Mouse (Mus musculus) bone marrow, adult 2 months (tissue): ENCODE results near the gene Taar7d.
"Not testable (repeated sequence)": the region's sequence is repeated elsewhere in the genome, so short reads cannot be mapped to it uniquely, and the experiment has no call there.

Source experiments
- CTCF ChIP-seq: fragments of 200-500 bp; IDR thresholded peaks from 2 replicates; pipeline ENCODE4 v1.5.1; 2011; ENCODE audit warnings: low read length, control low read depth; ENCODE audit not compliant: control insufficient read depth, insufficient read depth
- POLR2A ChIP-seq: fragments of 200-500 bp; IDR thresholded peaks from 2 replicates; pipeline ENCODE4 v1.6.1; 2011; ENCODE audit warnings: low read depth, mild to moderate bottlenecking, control low read depth, low read length, borderline replicate concordance; ENCODE audit not compliant: control insufficient read depth

DNA sequence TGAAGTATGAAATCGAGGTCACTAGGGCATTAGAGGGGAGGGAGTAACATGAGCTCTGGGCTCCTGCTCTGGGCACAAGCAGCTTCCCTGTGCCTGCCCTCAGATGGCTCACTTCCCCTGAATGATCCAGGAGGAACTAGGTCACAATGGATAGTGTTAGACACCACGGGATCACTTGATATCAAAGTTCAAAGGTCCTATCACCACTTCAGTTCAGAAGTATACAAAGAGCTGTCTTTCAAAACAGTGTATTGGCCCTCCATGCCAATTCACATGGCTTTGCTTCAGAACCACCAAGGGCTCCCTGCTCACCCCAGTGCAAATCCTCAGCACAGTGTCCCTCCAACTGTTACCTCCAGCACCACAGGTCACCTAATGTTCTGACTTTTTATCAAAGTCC, 47.7 kb downstream of the Taar7d start:
- TF ChIP-seq CTCF, POLR2A: not testable (repeated sequence)
